Mouse (Mus musculus) lung, embryonic 14.5 days (tissue): ENCODE measurements around the gene Bpnt1. TPM values are rescaled to one million over a fixed set of nuclear protein-coding genes. Genes with fewer than 3 reads are reported as not detected.
"Not testable (repeated sequence)": the region's sequence is repeated elsewhere in the genome, so short reads cannot be mapped to it uniquely, and the experiment has no call there.

Experiments used
- ATAC-seq: fragments of 200-750 bp; cut with Nextera tagmentation; 2 replicates; pipeline ENCODE4 v1.8.0; 2017; ENCODE audit warnings: mild to moderate bottlenecking, moderate TSS enrichment, moderate library complexity; ENCODE audit not compliant: insufficient read depth
- DNase-seq: peaks from one replicate; pipeline ENCODE4 v3.0.0-alpha.2; 2015
- H3K27ac ChIP-seq: fragments of 300-500 bp; sonication (generic); 2 replicates; pipeline ENCODE4 v1.5.1; 2014; ENCODE audit warnings: low read depth, mild to moderate bottlenecking, moderate library complexity
- H3K27me3 ChIP-seq: fragments of 300-500 bp; sonication (generic); 2 replicates; pipeline ENCODE4 v1.6.1; 2014; ENCODE audit warnings: low read length, control low read depth; ENCODE audit not compliant: insufficient read depth
- H3K36me3 ChIP-seq: fragments of 300-500 bp; sonication (generic); 2 replicates; pipeline ENCODE4 v1.6.1; 2014; ENCODE audit warnings: control low read depth; ENCODE audit not compliant: insufficient read depth
- H3K4me1 ChIP-seq: fragments of 300-500 bp; sonication (generic); 2 replicates; pipeline ENCODE4 v1.6.1; 2014; ENCODE audit warnings: antibody characterized with exemption, control low read depth; ENCODE audit not compliant: insufficient read depth
- H3K4me2 ChIP-seq: fragments of 300-500 bp; sonication (generic); 2 replicates; pipeline ENCODE4 v1.6.1; 2014; ENCODE audit warnings: mild to moderate bottlenecking
- H3K4me3 ChIP-seq: fragments of 300-500 bp; sonication (generic); 2 replicates; pipeline ENCODE4 v1.5.1; 2014; ENCODE audit warnings: low read depth, low read length
- H3K9ac ChIP-seq: fragments of 300-500 bp; sonication (generic); 2 replicates; pipeline ENCODE4 v1.6.1; 2014
- H3K9me3 ChIP-seq: fragments of 300-500 bp; sonication (generic); 2 replicates; pipeline ENCODE4 v1.6.1; 2016; ENCODE audit warnings: low read depth, low read length, control low read depth
- CTCF ChIP-seq: IDR thresholded peaks from 2 replicates; pipeline ENCODE4 v1.5.1; 2016; ENCODE audit warnings: antibody characterized with exemption, low read depth
- WGBS: fragments of 180-500 bp; shearing (Covaris S2); extraction: QIAGEN DNeasy Blood & Tissue Kit; methylation state at CpG from one replicate; pipeline ENCODE4 v1.1.7; 2014; 5-methylcytosine and 5-hydroxymethylcytosine counted together
- polyA plus RNA-seq: library from polyadenylated mRNA; unstranded; fragments of >200 nt; fragmentation: Nextera tagmentation; extraction: Ambion mirVana; gene quantifications from 2 replicates; pipeline ENCODE4 v1.2.1, GENCODE M21; 2014

The Bpnt1 gene
- polyA plus RNA-seq, 1 experiment from 2014 or later, result 24.3 TPM

DNA sequence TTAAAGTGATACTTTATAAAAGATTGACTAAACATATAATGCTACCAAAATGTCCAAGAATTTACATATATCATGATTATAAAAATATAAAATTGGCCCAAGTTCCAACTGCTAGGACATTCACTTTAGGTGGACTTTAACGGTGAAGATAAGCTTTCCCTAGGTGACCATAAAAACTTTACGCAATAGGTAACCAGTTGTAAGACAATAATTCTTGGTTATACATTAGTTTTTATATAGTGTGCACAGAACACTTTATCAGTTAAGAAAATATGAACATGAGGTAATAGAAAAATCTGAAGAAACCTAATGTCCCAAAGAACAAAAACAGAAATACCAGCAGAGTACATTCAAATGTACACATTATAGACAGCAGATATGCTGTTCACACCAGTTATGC, 23.6 kb upstream of the Bpnt1 start:
- no peak for ATAC-seq
- Histone ChIP-seq H3K36me3 (peaks cover 42% of the 10 kb centered on the region), H3K4me3 (no peak overlapping the region), H3K27ac (no peak overlapping the region), H3K27me3 (no peaks in the 10 kb centered on the region), H3K9ac (no peak overlapping the region), H3K4me1 (no peaks in the 10 kb centered on the region), H3K4me2 (no peak overlapping the region), H3K9me3 (no peaks in the 10 kb centered on the region)
- no peak for TF ChIP-seq CTCF
- DNase-seq, result no peak
- WGBS, result 98% methylated on average over 2 of the region's 2 CpGs

DNA sequence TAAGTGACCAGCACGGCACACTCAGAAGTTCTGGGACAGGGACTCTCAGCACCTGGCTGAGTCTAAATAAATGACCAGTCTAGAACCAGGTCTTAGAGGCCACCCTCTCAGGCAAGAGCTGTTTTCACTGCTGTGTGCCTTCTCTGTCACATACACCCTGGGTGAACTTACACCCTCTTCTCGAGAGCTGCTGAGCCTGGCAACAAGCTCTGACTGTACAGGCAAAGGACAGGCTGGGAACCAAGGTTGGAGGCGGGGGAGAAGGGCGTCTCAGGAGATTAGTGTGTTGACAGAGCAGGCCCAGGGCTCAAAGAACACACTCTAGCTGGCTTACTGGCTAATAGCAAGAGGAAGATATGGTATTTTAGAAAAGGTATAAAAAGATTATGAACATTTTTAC, 23.0 kb upstream of the Bpnt1 start:
- peak; percentile 11 for DNase-seq
- Histone ChIP-seq H3K4me3 (no peak overlapping the region), H3K4me1 (no peaks in the 10 kb centered on the region), H3K27ac (no peak overlapping the region), H3K36me3 (peaks cover 48% of the 10 kb centered on the region), H3K9me3 (no peaks in the 10 kb centered on the region), H3K4me2 (no peak overlapping the region), H3K27me3 (no peaks in the 10 kb centered on the region), H3K9ac (no peak overlapping the region)
- peak; percentile 62; the same call in 1 of the 2 replicates for ATAC-seq
- no peak for TF ChIP-seq CTCF
- WGBS, result 42% methylated on average over 4 of the region's 4 CpGs

DNA sequence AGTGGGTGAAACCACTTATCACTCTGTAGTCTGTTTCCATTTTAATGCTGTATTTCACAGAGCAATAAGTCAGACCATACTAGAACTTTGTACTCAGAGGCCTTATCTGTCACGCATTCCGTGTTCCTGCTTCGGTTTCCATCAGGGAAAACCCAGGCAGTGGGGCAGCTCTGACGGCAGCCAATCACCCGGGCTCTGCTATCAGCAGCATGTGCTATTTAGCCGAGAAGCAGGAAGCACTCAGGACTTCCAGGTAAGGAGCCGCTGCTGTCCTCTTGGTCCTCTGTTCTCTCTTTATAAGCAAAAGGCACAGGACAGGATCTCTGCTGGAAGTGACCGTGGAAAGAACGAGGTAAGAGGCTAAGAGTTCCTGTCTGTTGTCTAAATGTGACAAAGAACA, 20.0 kb upstream of the Bpnt1 start:
- ATAC-seq (no peak), DNase-seq (no peak)
- no peak overlapping the region for H3K9ac ChIP-seq
- H3K36me3 ChIP-seq, result peaks cover 64% of the 10 kb centered on the region
- no peaks in the 10 kb centered on the region for H3K27me3 ChIP-seq
- WGBS, result 81% methylated on average over 9 of the region's 9 CpGs
- TF ChIP-seq CTCF, result no peak
- H3K4me3 ChIP-seq, result no peak overlapping the region
- no peak overlapping the region for H3K4me2 ChIP-seq
- H3K4me1 ChIP-seq, result no peaks in the 10 kb centered on the region
- H3K9me3 ChIP-seq, result no peaks in the 10 kb centered on the region
- H3K27ac ChIP-seq, result no peak overlapping the region

DNA sequence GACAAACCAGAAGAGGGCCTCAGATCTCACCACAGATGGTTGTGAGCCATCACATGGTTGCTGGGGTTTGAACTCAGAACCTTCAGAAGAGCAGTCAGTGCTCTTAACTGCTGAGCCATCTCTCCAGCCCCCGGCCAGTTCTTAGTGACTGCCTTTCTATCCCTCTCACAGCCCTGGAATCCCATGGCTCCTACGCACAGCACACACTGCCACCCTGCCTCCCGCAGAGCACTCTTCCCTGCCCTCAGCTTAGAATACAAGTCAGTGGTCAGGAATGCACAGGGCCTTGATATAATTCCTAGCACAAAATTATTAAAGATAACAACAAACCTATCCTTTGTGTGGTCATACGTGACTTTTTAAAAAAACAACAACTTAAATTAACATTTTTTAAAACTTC, 17.4 kb upstream of the Bpnt1 start:
- Histone ChIP-seq H3K9me3 (no peaks in the 10 kb centered on the region), H3K36me3 (peaks cover 64% of the 10 kb centered on the region), H3K27ac (no peak overlapping the region), H3K4me1 (no peaks in the 10 kb centered on the region), H3K9ac (no peak overlapping the region), H3K27me3 (no peaks in the 10 kb centered on the region), H3K4me2 (no peak overlapping the region), H3K4me3 (no peak overlapping the region)
- TF ChIP-seq CTCF, result no peak
- WGBS, result 88% methylated on average over 4 of the region's 4 CpGs
- ATAC-seq, result no peak
- DNase-seq, result no peak

DNA sequence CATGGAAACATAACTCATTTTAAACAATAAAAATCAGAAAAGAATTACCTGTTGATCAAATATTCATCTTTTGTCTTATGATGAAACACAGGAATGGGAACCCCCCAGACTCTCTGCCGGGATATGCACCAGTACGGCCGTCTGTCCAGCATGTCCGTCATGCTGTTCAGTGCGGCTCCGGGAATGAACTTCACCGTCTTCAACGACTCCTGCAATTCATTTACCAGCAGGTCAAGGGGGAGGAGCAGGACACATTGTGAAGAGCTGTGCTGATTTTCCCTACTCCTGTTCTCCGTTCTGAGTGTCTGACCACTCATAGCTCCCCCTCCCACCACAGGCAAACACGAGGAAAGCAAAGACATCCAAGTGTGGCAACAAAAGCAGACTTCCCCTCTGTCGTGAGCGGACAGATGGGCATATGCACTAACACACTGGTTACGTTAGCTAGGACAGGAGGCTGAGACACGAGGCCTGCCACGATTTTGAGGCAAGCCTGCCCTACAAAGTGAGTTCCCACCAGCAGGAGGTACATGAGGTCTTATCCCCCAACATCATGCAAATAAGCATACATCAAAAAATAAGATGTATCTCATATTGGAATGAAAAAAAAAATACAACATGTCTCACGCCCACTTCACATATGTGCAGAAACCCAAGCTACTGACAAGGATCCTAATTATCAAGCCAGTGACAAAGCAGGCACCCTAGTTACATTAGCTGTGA, 15.9 kb upstream of the Bpnt1 start:
- no peak overlapping the region for H3K27ac ChIP-seq
- H3K4me2 ChIP-seq, result no peak overlapping the region
- peaks cover 70% of the 10 kb centered on the region for H3K36me3 ChIP-seq
- H3K27me3 ChIP-seq, result no peaks in the 10 kb centered on the region
- ATAC-seq, result no peak
- no peak overlapping the region for H3K9ac ChIP-seq
- H3K4me1 ChIP-seq, result no peaks in the 10 kb centered on the region
- no peaks in the 10 kb centered on the region for H3K9me3 ChIP-seq
- no peak overlapping the region for H3K4me3 ChIP-seq
- 79% methylated on average over 16 of the region's 16 CpGs for WGBS
- no peak for TF ChIP-seq CTCF
- no peak for DNase-seq

DNA sequence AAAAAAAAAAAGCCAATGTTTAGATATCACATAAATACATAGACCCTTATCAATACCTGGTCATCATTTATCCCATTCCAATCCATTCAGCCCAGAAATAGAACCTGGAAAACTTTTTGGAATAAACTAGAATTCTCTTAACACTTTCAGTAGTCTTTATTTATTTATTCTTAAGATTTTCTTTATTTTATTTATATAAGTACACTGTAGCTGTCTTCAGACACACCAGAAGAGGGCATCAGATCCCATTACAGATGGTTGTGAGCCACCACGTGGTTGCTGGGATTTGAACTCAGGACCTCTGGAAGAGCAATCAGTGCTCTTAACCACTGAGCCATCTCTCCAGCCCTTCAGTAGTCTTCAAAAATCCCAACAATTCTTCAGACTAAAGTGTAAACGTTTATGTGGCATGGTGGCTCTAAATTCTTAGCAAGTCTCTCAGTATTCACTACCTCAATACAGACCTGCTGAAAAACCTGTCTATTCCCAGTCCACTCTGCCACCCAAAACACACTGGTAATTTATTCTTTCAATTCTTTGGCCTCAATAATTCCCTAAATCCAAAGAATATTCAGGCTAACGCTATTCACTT, 4.1 kb upstream of the Bpnt1 start:
- not testable (repeated sequence) for H3K27ac ChIP-seq
- 52% methylated on average over 3 of the region's 3 CpGs for WGBS

DNA sequence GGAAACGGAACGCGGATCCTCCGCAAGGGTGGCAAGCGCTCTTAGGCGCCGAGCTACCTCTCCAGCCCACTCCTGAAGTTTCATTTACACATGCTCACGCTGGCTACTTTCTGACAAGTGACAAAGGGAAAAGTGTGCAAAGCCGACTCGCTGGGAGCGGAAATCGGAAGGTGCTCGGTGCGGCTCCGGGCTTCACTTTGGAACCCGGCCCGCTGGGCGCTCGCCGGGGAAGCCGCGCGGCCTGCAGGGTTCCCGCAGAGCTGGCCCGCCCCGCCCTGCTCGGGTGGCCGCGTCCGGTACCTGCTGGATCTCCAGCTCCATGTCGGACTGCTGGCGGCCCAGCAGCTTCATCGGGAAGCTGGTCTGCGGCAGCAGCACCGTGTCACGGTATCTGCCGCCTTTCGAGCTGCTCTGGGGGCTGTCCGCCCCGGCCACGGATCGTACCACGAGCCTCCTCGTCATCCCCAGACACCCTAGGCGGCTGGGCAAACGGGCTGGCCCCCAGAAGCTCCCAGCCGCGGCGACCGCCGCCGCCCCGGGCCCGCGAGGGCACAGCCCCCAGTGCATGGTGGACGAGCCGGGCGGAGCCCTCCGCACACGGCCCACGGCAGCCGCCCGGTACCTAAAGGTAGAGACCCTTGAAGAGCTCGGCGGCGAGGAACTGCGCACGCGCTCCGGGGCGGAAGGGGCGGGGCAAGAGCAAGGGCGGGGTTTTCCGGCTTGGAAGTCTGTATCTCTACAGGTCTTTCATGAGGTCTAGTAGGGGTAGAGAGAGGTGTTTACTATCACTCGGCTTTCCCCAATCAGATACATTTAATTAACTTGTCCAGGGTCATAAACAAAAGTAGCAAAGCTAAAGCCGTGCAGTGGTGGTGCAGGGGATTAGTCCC, 3.0 kb upstream of the Bpnt1 start, which contains the start of gene Iars2:
Iars2 (minus strand) TSS at position 676 of the 890 bp plus-strand sequence.
- Histone ChIP-seq H3K9me3 (no peaks in the 10 kb centered on the region), H3K4me2 (peak within 1 kb of the TSS; percentile 72), H3K36me3 (peaks cover 30% of the 10 kb centered on the region), H3K27me3 (no peaks in the 10 kb centered on the region), H3K27ac (peak within 1 kb of the TSS; percentile 94), H3K4me1 (no peaks in the 10 kb centered on the region), H3K9ac (peak within 1 kb of the TSS; percentile 88), H3K4me3 (peak within 1 kb of the TSS; percentile 91)
- TF ChIP-seq CTCF, result no peak
- peak; percentile 85 for ATAC-seq
- DNase-seq, result peak; percentile 92
- WGBS, result under 1% methylated on average over 76 of the region's 76 CpGs

More for the DNA sequence above, 4.1 kb upstream of the Bpnt1 start:
- H3K27me3 ChIP-seq, H3K4me1 ChIP-seq, H3K9me3 ChIP-seq, ATAC-seq, DNase-seq: not testable (repeated sequence)
- Histone ChIP-seq H3K4me3 (peak overlapping the region; percentile 91), H3K36me3 (peaks cover 41% of the 10 kb centered on the region), H3K4me2 (peak overlapping the region; percentile 72), H3K9ac (peak overlapping the region; percentile 88)
